Mouse (Mus musculus): Measurements from ENCODE around the gene Gfer. TPM values are rescaled to one million over a fixed set of nuclear protein-coding genes. Genes with fewer than 3 reads are reported as not detected.
"Not testable (repeated sequence)": the region's sequence is repeated elsewhere in the genome, so short reads cannot be mapped to it uniquely, and the experiment has no call there.

Gene Gfer
- total and polyA plus RNA-seq, 3 experiments, result 69.1 to 105 (median 94.8) TPM

DNA sequence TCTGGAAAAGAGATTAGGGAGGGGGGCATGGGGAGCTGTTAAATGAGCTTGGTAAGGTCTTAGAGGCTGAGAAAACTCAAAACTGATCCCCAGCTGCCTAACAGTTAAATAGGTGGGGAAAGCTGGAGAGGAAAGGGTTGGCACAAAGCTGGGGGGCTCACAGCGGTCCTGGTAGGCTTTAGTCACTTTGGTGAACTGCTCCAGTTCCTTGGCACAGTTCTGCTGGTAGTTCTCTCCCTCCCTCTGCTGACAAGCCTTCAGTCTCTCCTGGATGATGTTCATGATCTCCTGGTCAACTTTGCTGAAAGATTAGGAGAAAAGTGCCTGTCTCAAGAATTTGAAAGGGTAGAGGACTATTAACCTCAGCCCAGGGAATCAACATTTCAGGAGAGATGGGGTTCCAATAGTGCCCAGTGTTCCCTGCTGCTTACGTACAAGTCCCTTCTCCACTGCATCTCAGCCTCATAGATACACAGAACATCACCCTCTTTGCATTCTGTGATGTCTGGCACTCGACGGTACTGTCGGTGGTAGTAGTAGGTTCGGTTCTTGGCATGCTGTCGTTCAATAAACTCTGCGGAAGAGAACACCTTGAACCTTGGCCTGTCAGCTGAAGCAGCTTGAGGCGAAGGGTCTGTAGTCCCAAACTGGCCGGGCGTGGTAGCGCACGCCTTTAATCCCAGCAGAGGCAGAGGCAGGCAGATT, 26.4 kb upstream of the Gfer start:
- peak overlapping the region; percentile 75 for H3K9ac ChIP-seq (ENCODE audit: insufficient read depth, low read depth)
- in situ Hi-C loops (cut with MboI; ENCODE audit: low pct_ligation_motif_present, low pct_unique_long_range_greater_than_20kb, low sequenced_read_pairs), result no loop called here

DNA sequence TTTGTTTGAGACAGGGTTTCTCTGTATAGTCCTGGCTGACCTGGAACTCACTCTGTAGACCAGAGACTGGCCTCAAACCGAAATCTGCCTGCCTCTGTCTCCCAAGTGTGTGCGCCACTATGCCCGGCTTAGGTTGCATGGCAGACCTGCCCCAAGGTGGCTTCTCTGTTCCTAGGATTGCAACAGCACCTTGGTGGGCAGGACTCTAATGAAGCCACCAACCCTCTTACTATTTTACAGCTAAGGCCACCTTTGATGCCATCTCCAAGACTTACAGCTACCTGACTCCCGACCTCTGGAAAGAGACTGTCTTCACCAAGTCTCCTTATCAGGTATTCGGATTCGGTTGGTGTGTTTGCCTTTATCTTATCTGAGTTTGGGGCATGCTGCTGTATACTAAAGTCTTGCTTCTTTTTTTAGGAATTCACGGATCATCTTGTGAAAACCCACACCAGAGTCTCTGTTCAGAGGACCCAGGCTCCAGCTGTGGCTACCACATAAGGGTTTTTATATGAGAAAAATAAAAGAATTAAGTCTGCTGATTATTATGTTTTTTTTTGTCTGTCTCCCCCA, 25.5 kb upstream of the Gfer start:
- H3K36me3 ChIP-seq (replicated peaks in 1 of 2; ENCODE audit: control insufficient read depth in 1 of 2, insufficient read depth in 1 of 2, low read length in 1 of 2), result peaks cover 29 to 43% of the 10 kb centered on the region in 2 experiments
- dilution Hi-C loops (cut with MboI; ENCODE audit: extremely low pct_ligation_motif_present, extremely low pct_unique_long_range_greater_than_20kb, low sequenced_read_pairs); H3K9me3 ChIP-seq (replicated peaks; ENCODE audit: low read length); in situ Hi-C loops (cut with MboI; ENCODE audit: low pct_ligation_motif_present, low pct_unique_long_range_greater_than_20kb, low sequenced_read_pairs); DNase-seq (ENCODE audit: extremely low read depth); H3K27me3 ChIP-seq (replicated peaks): not testable (repeated sequence)
- peak overlapping the region; percentile 52 to 65 (median 64) for H3K4me3 ChIP-seq (replicated peaks in 1 of 3; ENCODE audit: low read depth in 2 of 3, low read length in 2 of 3, poor library complexity in 1 of 3)
- H3K27ac ChIP-seq (ENCODE audit: insufficient read depth, low read depth), result 0 out of 2 replicates have a peak overlapping the region, but pooled peaks have one; percentile 15
- H3K79me2 ChIP-seq (replicated peaks; ENCODE audit: control insufficient read depth, extremely low read depth, insufficient read depth, poor library complexity, severe bottlenecking), result peaks cover 47% of the 10 kb centered on the region
- H3K4me1 ChIP-seq (ENCODE audit: control insufficient read depth in 1 of 2, insufficient read depth in 2 of 2), result peaks cover 5 to 31% of the 10 kb centered on the region in 2 experiments; a peak in 3 of 4 replicates
- H3K9ac ChIP-seq (ENCODE audit: insufficient read depth, low read depth), result peak overlapping the region; percentile 75
- H3K4me2 ChIP-seq (ENCODE audit: insufficient read depth, low read depth, poor library complexity, severe bottlenecking), result peak overlapping the region; percentile 98

More for the DNA sequence above, 26.4 kb upstream of the Gfer start:
- H3K4me2 ChIP-seq (ENCODE audit: insufficient read depth, low read depth, poor library complexity, severe bottlenecking), result peak overlapping the region; percentile 98
- H3K27ac ChIP-seq (ENCODE audit: insufficient read depth, low read depth), result peak overlapping the region; percentile 2; the same call in 1 of the 2 replicates
- peak; percentile 54 for DNase-seq (ENCODE audit: extremely low read depth)
- H3K9me3 ChIP-seq (replicated peaks; ENCODE audit: low read length), result no peaks in the 10 kb centered on the region
- H3K27me3 ChIP-seq (replicated peaks), result no peaks in the 10 kb centered on the region
- peaks cover 29 to 34% of the 10 kb centered on the region in 2 experiments for H3K36me3 ChIP-seq (replicated peaks in 1 of 2; ENCODE audit: control insufficient read depth in 1 of 2, insufficient read depth in 1 of 2, low read length in 1 of 2)
- peak overlapping the region; percentile 20 to 64 (median 28) for H3K4me3 ChIP-seq (replicated peaks in 1 of 3; ENCODE audit: low read depth in 2 of 3, low read length in 2 of 3, poor library complexity in 1 of 3)
- dilution Hi-C loops (cut with MboI; ENCODE audit: extremely low pct_ligation_motif_present, extremely low pct_unique_long_range_greater_than_20kb, low sequenced_read_pairs), result no loop called here
- H3K4me1 ChIP-seq (ENCODE audit: control insufficient read depth in 1 of 2, insufficient read depth in 2 of 2), result peaks cover 5 to 28% of the 10 kb centered on the region in 2 experiments; a peak in 3 of 4 replicates
- no peak for TF ChIP-seq JUN (IDR thresholded peaks at IDR 0.05; ENCODE audit: insufficient read depth, low read depth, low read length)
- TF ChIP-seq NRF1 (IDR thresholded peaks at IDR 0.05; ENCODE audit: low read depth, low read length), result 0 out of 2 replicates have a peak, but pooled peaks have one; percentile 10
- peak; percentile 63 for TF ChIP-seq POLR2A (IDR thresholded peaks at IDR 0.05; ENCODE audit: low read depth, low read length)
- TF ChIP-seq MAZ (IDR thresholded peaks at IDR 0.05; ENCODE audit: low read depth, low read length), result 0 out of 2 replicates have a peak, but pooled peaks have one; percentile 31
- TF ChIP-seq ZMIZ1 (IDR thresholded peaks at IDR 0.05; ENCODE audit: low read depth, low read length), result peak; percentile 83; the same call in 1 of the 2 replicates
- peak; percentile 66; the same call in 1 of the 2 replicates for TF ChIP-seq CHD1 (IDR thresholded peaks at IDR 0.05; ENCODE audit: low read depth, low read length)
- no peak for TF ChIP-seq MYC (IDR thresholded peaks at IDR 0.05; ENCODE audit: low read depth, low read length)
- peak; percentile 98 for TF ChIP-seq POLR2AphosphoS2 (IDR thresholded peaks at IDR 0.05; ENCODE audit: low read depth, low read length)
- TF ChIP-seq CHD2 (IDR thresholded peaks at IDR 0.05; ENCODE audit: low read length), result peak; percentile 20; the same call in 1 of the 2 replicates
- TF ChIP-seq CTCF (conservative IDR thresholded peaks at IDR 0.05 in 1 of 2, IDR thresholded peaks at IDR 0.05 in 1 of 2; ENCODE audit: low read depth in 2 of 2, low read length in 2 of 2), result no peak
- peaks cover 47% of the 10 kb centered on the region for H3K79me2 ChIP-seq (replicated peaks; ENCODE audit: control insufficient read depth, extremely low read depth, insufficient read depth, poor library complexity, severe bottlenecking)

DNA sequence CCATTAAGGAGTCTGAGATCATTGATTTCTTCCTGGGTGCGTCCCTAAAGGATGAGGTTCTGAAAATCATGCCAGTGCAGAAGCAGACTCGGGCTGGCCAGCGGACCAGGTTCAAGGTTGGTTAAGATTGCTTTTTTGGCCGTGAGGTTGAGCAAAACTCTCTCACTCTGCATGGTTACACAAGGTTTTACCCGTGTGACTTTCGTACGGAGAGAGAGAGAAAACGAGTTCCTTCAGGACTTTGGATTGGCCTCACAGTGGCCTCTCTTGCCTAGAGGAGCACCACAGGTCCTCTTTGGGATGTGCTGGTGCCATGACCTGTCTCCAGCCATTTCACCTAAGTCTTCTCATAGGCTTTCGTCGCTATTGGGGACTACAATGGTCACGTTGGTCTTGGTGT, 24.7 kb upstream of the Gfer start:
- Histone ChIP-seq H3K4me1 (ENCODE audit: control insufficient read depth in 1 of 2, insufficient read depth in 2 of 2) (peaks cover 5 to 31% of the 10 kb centered on the region in 2 experiments; a peak in 3 of 4 replicates), H3K4me3 (replicated peaks in 1 of 3; ENCODE audit: low read depth in 2 of 3, low read length in 2 of 3, poor library complexity in 1 of 3) (peak overlapping the region; percentile 65 to 99 (median 78)), H3K9ac (ENCODE audit: insufficient read depth, low read depth) (peak overlapping the region; percentile 97), H3K4me2 (ENCODE audit: insufficient read depth, low read depth, poor library complexity, severe bottlenecking) (peak overlapping the region; percentile 70), H3K36me3 (replicated peaks in 1 of 2; ENCODE audit: control insufficient read depth in 1 of 2, insufficient read depth in 1 of 2, low read length in 1 of 2) (peaks cover 35 to 52% of the 10 kb centered on the region in 2 experiments), H3K79me2 (replicated peaks; ENCODE audit: control insufficient read depth, extremely low read depth, insufficient read depth, poor library complexity, severe bottlenecking) (peaks cover 47% of the 10 kb centered on the region), H3K27ac (ENCODE audit: insufficient read depth, low read depth) (peak overlapping the region; percentile 64)
- H3K27me3 ChIP-seq (replicated peaks); in situ Hi-C loops (cut with MboI; ENCODE audit: low pct_ligation_motif_present, low pct_unique_long_range_greater_than_20kb, low sequenced_read_pairs); dilution Hi-C loops (cut with MboI; ENCODE audit: extremely low pct_ligation_motif_present, extremely low pct_unique_long_range_greater_than_20kb, low sequenced_read_pairs); DNase-seq (ENCODE audit: extremely low read depth); H3K9me3 ChIP-seq (replicated peaks; ENCODE audit: low read length): not testable (repeated sequence)
